Mouse (Mus musculus) C2C12 (cell line): ENCODE data around the gene Agtr1a. TPM values are rescaled to one million over a fixed set of nuclear protein-coding genes. Genes with fewer than 3 reads are reported as not detected.

Experiments used
- H3K27me3 ChIP-seq: one replicate; pipeline ENCODE4 v1.6.1; 2011; ENCODE audit not compliant: control insufficient read depth, insufficient read depth, insufficient read length
- H3K36me3 ChIP-seq: one replicate; pipeline ENCODE4 v1.6.1; 2011; ENCODE audit not compliant: control insufficient read depth, insufficient read depth
- H3K4me3 ChIP-seq: one replicate; pipeline ENCODE4 v1.5.1; 2011; ENCODE audit warnings: mild to moderate bottlenecking, control low read depth; ENCODE audit not compliant: poor library complexity, insufficient read depth, severe bottlenecking
- H3K79me2 ChIP-seq: one replicate; pipeline ENCODE4 v1.6.1; 2011; ENCODE audit not compliant: control insufficient read depth, insufficient read depth
- H3K79me3 ChIP-seq: one replicate; pipeline ENCODE4 v1.6.1; 2011; ENCODE audit warnings: low read depth, control low read depth
- H3ac ChIP-seq: one replicate; pipeline ENCODE3; 2011; ENCODE audit warnings: low read depth; ENCODE audit not compliant: control insufficient read depth, insufficient read length
- CEBPB ChIP-seq: IDR thresholded peaks from one replicate; pipeline ENCODE4 v1.6.1; 2011; ENCODE audit warnings: low read depth, mild to moderate bottlenecking, control low read depth, moderate library complexity
- CTCF ChIP-seq: IDR thresholded peaks from one replicate; pipeline ENCODE4 v1.5.1; 2011; ENCODE audit not compliant: control insufficient read depth, insufficient read depth, insufficient read length
- FOSL1 ChIP-seq: IDR thresholded peaks from one replicate; pipeline ENCODE4 v1.8.0; 2011; ENCODE audit warnings: mild to moderate bottlenecking, low read length; ENCODE audit not compliant: poor library complexity, insufficient read depth, severe bottlenecking
- MAX ChIP-seq: IDR thresholded peaks from one replicate; pipeline ENCODE4 v1.6.1; 2011; ENCODE audit warnings: mild to moderate bottlenecking, control low read depth
- MYOD1 ChIP-seq: IDR thresholded peaks from one replicate; pipeline ENCODE4 v1.6.1; 2011; ENCODE audit warnings: low read depth; ENCODE audit not compliant: control insufficient read depth, insufficient read length
- MYOG ChIP-seq: IDR thresholded peaks from one replicate; pipeline ENCODE4 v1.6.1; 2011; ENCODE audit not compliant: control insufficient read depth, insufficient read length; ENCODE audit errors: extremely low read depth
- USF1 ChIP-seq: IDR thresholded peaks from one replicate; pipeline ENCODE4 v1.6.1; 2011; ENCODE audit warnings: low read depth, mild to moderate bottlenecking, control low read depth, moderate library complexity
- polyA plus RNA-seq: library from polyadenylated mRNA; unstranded; fragments of >200 nt; fragmentation: generic; extraction: Trizol; gene quantifications from one replicate; pipeline ENCODE4 v1.2.1, GENCODE M21; 2012; ENCODE audit warnings: missing spikeins

Agtr1a gene
- polyA plus RNA-seq, 1 experiment: not detected

DNA sequence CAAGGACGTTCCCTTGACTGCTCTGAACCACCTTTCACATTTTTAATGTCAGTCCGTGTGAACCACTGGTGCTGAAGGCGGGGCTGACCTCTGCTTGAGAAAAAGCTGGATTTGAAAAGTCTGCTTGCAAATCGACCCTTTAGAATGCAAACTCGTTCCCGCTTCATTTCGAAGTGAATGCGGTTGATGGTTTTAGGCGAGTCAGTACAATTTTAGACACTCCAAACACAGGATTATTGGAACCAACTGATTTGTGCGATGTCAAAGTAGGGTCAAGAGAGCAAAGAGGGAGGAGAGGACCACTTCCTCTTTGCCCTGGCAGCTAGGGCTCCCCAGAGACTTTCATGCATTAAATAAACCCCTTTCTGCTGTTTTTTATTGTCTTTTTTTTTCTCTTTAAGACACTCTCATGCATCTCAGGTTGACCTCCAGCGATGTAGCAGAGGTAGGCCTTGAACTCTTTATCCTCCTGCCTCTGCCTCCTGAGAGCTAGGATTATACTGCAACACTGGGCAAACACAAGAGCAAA, 27.9 kb downstream of the Agtr1a start:
- Histone ChIP-seq H3K4me3 (no peak overlapping the region), H3ac (no peak overlapping the region), H3K27me3 (peaks cover 5% of the 10 kb centered on the region), H3K36me3 (no peaks in the 10 kb centered on the region), H3K79me2 (no peaks in the 10 kb centered on the region), H3K79me3 (no peaks in the 10 kb centered on the region)
- TF ChIP-seq MAX: no peak
- TF ChIP-seq MYOD1: no peak
- no peak for TF ChIP-seq CEBPB
- no peak for TF ChIP-seq CTCF
- TF ChIP-seq MYOG: no peak
- no peak for TF ChIP-seq FOSL1
- no peak for TF ChIP-seq USF1

GRCm38 (mm10) chr13:30364780-30365179, 28.5 kb downstream of the Agtr1a start:
- peaks cover 5% of the 10 kb centered on the region for H3K27me3 ChIP-seq
- no peak overlapping the region for H3K4me3 ChIP-seq
- TF ChIP-seq CTCF: no peak
- no peak for TF ChIP-seq MYOD1
- TF ChIP-seq CEBPB: no peak
- TF ChIP-seq MYOG: no peak
- no peak for TF ChIP-seq MAX
- TF ChIP-seq FOSL1: no peak
- TF ChIP-seq USF1: no peak
- no peaks in the 10 kb centered on the region for H3K36me3 ChIP-seq
- H3K79me3 ChIP-seq: no peaks in the 10 kb centered on the region
- H3K79me2 ChIP-seq: no peaks in the 10 kb centered on the region
- H3ac ChIP-seq: no peak overlapping the region

- no peak overlapping the region for H3ac ChIP-seq
Measured at GRCm38 (mm10) chr13:30365378-30365777, 29.1 kb downstream of the Agtr1a start.

DNA sequence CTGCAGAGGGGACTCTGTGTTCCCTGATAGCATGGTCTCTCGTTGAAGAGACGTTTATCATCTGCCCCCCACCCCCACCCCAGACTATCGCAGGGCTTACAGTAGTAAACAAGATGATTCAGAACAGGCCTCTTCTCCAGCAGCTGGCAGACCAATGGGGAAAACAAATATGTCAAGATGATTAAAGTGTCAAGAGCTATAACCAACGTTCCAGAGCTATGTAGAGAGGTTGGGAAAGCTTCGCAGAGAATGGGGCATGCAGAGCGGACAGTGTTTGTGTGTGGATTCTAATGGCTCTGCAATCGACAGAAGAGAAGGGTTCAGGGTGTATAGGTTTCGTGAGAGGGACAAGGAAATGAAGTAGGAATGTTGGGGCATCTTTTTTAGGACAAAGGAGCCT, 31.9 kb downstream of the Agtr1a start:
- H3K79me2 ChIP-seq: no peaks in the 10 kb centered on the region
- TF ChIP-seq MYOG (no peak), FOSL1 (no peak), MYOD1 (no peak), CTCF (no peak), MAX (no peak), USF1 (no peak), CEBPB (no peak)
- H3ac ChIP-seq: no peak overlapping the region
- no peaks in the 10 kb centered on the region for H3K27me3 ChIP-seq
- no peaks in the 10 kb centered on the region for H3K36me3 ChIP-seq
- H3K4me3 ChIP-seq: no peak overlapping the region
- H3K79me3 ChIP-seq: no peaks in the 10 kb centered on the region

More at GRCm38 (mm10) chr13:30365378-30365777, 29.1 kb downstream of the Agtr1a start:
- no peak overlapping the region for H3K4me3 ChIP-seq
- no peaks in the 10 kb centered on the region for H3K36me3 ChIP-seq
- H3K79me3 ChIP-seq: no peaks in the 10 kb centered on the region
- peaks cover 5% of the 10 kb centered on the region for H3K27me3 ChIP-seq
- no peak for TF ChIP-seq MYOG
- no peak for TF ChIP-seq MYOD1
- TF ChIP-seq FOSL1: no peak
- TF ChIP-seq MAX: no peak
- no peak for TF ChIP-seq CTCF
- TF ChIP-seq CEBPB: no peak
- no peak for TF ChIP-seq USF1
- no peaks in the 10 kb centered on the region for H3K79me2 ChIP-seq

DNA sequence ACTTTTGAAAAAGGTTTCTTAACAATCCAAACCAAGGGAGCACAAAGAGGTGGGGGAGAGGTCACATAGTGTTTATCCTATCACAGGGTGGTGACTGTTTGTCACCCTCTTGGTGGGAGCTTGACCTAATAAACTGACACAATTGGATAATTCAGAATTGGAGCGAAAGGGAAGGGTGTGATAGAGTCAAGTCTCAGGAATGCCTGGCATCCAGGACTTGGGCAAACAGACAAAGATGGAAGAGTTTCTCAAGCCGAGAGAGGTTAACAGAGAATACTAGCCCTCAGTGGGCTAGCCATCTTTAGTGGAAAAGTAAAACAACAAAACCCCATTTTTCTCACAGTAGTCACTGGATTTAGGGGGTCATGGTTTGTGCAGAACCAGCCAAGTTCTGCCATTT, 32.5 kb downstream of the Agtr1a start:
- no peaks in the 10 kb centered on the region for H3K36me3 ChIP-seq
- H3ac ChIP-seq: no peak overlapping the region
- no peaks in the 10 kb centered on the region for H3K27me3 ChIP-seq
- no peak for TF ChIP-seq MYOG
- TF ChIP-seq FOSL1: no peak
- TF ChIP-seq MAX: no peak
- no peak for TF ChIP-seq USF1
- TF ChIP-seq CEBPB: no peak
- no peak for TF ChIP-seq CTCF
- no peak for TF ChIP-seq MYOD1
- H3K4me3 ChIP-seq: no peak overlapping the region
- H3K79me2 ChIP-seq: no peaks in the 10 kb centered on the region
- no peaks in the 10 kb centered on the region for H3K79me3 ChIP-seq

- TF ChIP-seq MYOD1 (no peak), CTCF (no peak), CEBPB (no peak), MAX (no peak), USF1 (no peak), FOSL1 (no peak), MYOG (no peak)
- Histone ChIP-seq H3K79me2 (no peaks in the 10 kb centered on the region), H3ac (no peak overlapping the region), H3K36me3 (no peaks in the 10 kb centered on the region), H3K4me3 (no peak overlapping the region), H3K79me3 (no peaks in the 10 kb centered on the region), H3K27me3 (no peaks in the 10 kb centered on the region)
Measured at GRCm38 (mm10) chr13:30378868-30379267, 42.6 kb downstream of the Agtr1a start.
